Mouse (Mus musculus) heart, postnatal 0 days (tissue): ENCODE measurements around the gene Btd.

Experiments used
- CTCF ChIP-seq: IDR thresholded peaks from 2 replicates; pipeline ENCODE4 v1.5.1; 2016; ENCODE audit warnings: antibody characterized with exemption, control low read depth, low read depth
- EP300 ChIP-seq: IDR thresholded peaks from 2 replicates; pipeline ENCODE4 v1.6.1; 2016; ENCODE audit warnings: antibody characterized with exemption, low read depth

GRCm38 (mm10) chr14:31644931-31645547 lies 4.2 kb downstream of the Btd start:
- no peak for TF ChIP-seq EP300
- TF ChIP-seq CTCF, result peak; percentile 35
